Comparison of ENCODE assay signal across 14 mouse cellular contexts in genomic region chr8:113865326-113866093, GRCm38 (mm10). TPM values are rescaled to one million over a fixed set of nuclear protein-coding genes. Genes with fewer than 3 reads are reported as not detected.
DNase-seq lines count a peak whose midpoint lies in the region; ATAC-seq and TF ChIP-seq lines count a peak whose summit lies in the region.
"Had no signal": no experiment of that assay in that cellular context is flagged by ENCODE, and none has a peak within 500 bp of the region (broad histone marks: within the 10 kb centered on the region; RNA-seq: fewer than 3 reads in every experiment).

No protein-coding gene starts in this region.

- no peak for TF ChIP-seq CTCF in lung, postnatal 0 days (IDR thresholded peaks at IDR 0.05)

- no peaks in the 10 kb centered on the region for H3K9me3 ChIP-seq in lung, postnatal 0 days (ENCODE audit: low read length)
- peaks cover 1% of the 10 kb centered on the region; the same call in 1 of the 2 replicates for H3K9me3 ChIP-seq in forebrain, embryonic 16.5 days (ENCODE audit: control insufficient read depth, low read length)
- no peaks in the 10 kb centered on the region for H3K9me3 ChIP-seq in limb, embryonic 14.5 days (ENCODE audit: control insufficient read depth, low read length)
- H3K9me3 ChIP-seq: midbrain, embryonic 10.5 days had no signal

- intact Hi-C loops in left cerebral cortex, postnatal 36 days (cut with DNase I): no loop called here

- DNase-seq in lung, postnatal 0 days (ENCODE audit: low spot score): peak; percentile 16
- no peak for DNase-seq in lung, postnatal 14 days
- DNase-seq in cerebellum, adult 9-11 months: peak; percentile 88
- peak; percentile 13 for DNase-seq in limb, embryonic 14.5 days (ENCODE audit: low spot score)
- no peak for DNase-seq in left cerebral cortex, postnatal 36 days (ENCODE audit: low spot score in 2 of 2)
- DNase-seq in gastrocnemius, adult 18-20 months (ENCODE audit: low spot score): no peak
- DNase-seq: thymus, adult 2 months had no signal

- 44% methylated on average over 13 of the region's 13 CpGs for WGBS in lung, postnatal 0 days
- 46% methylated on average over 13 of the region's 13 CpGs for WGBS in forebrain, embryonic 16.5 days
- 39% methylated on average over 13 of the region's 13 CpGs for WGBS in limb, embryonic 14.5 days

- no peaks in the 10 kb centered on the region for H3K27me3 ChIP-seq in lung, postnatal 0 days (replicated peaks; ENCODE audit: insufficient read depth, low read length)
- H3K27me3 ChIP-seq in forebrain, embryonic 16.5 days (replicated peaks; ENCODE audit: control insufficient read depth, insufficient read depth, low read length): no peaks in the 10 kb centered on the region
- H3K27me3 ChIP-seq in limb, embryonic 14.5 days (ENCODE audit: control insufficient read depth, insufficient read depth, low read length): no peaks in the 10 kb centered on the region

- H3K9ac ChIP-seq in lung, postnatal 0 days (replicated peaks; ENCODE audit: low read depth): no peak overlapping the region
- H3K9ac ChIP-seq in forebrain, embryonic 16.5 days (replicated peaks; ENCODE audit: low read depth, low read length): no peak overlapping the region
- no peak overlapping the region for H3K9ac ChIP-seq in limb, embryonic 14.5 days (ENCODE audit: low read depth, low read length, severe bottlenecking)

- H3K36me3 ChIP-seq in lung, postnatal 0 days (ENCODE audit: insufficient read depth, low read length): no peaks in the 10 kb centered on the region
- no peaks in the 10 kb centered on the region for H3K36me3 ChIP-seq in forebrain, embryonic 16.5 days (ENCODE audit: control insufficient read depth, insufficient read depth)
- no peaks in the 10 kb centered on the region for H3K36me3 ChIP-seq in limb, embryonic 14.5 days (ENCODE audit: control insufficient read depth, insufficient read depth, low read length)
- H3K36me3 ChIP-seq: midbrain, embryonic 10.5 days had no signal

- no peak for TF ChIP-seq EP300 in lung, postnatal 0 days (IDR thresholded peaks at IDR 0.05)

- ATAC-seq in lung, postnatal 0 days: no peak
- ATAC-seq in forebrain, embryonic 16.5 days: peak; percentile 61; the same call in 1 of the 2 replicates
- no peak; the same call in 1 of the 2 replicates for ATAC-seq in limb, embryonic 14.5 days (ENCODE audit: low FRiP score, low read depth)
- ATAC-seq: activated CD4-positive, CD25-positive, alpha-beta regulatory T cell, adult 4 months; intestine, embryonic 16.5 days had no signal

- H3K4me1 ChIP-seq in lung, postnatal 0 days (ENCODE audit: insufficient read depth, low read depth, low read length): no peaks in the 10 kb centered on the region
- H3K4me1 ChIP-seq in forebrain, embryonic 16.5 days (replicated peaks; ENCODE audit: control insufficient read depth, insufficient read depth, low read length): peaks cover 7% of the 10 kb centered on the region
- peaks cover 6% of the 10 kb centered on the region; the same call in 1 of the 2 replicates for H3K4me1 ChIP-seq in limb, embryonic 14.5 days (ENCODE audit: control insufficient read depth, insufficient read depth, low read length)
- H3K4me1 ChIP-seq: midbrain, embryonic 10.5 days had no signal

- H3K4me2 ChIP-seq in lung, postnatal 0 days (replicated peaks; ENCODE audit: low read depth, low read length): no peak overlapping the region
- no peak overlapping the region for H3K4me2 ChIP-seq in forebrain, embryonic 16.5 days (ENCODE audit: low read length)
- H3K4me2 ChIP-seq in limb, embryonic 14.5 days (replicated peaks; ENCODE audit: low read depth, low read length, severe bottlenecking): no peak overlapping the region
- H3K4me2 ChIP-seq: liver, embryonic 11.5 days had no signal

- TF ChIP-seq POLR2A in limb, embryonic 14.5 days (IDR thresholded peaks at IDR 0.05; ENCODE audit: borderline replicate concordance, extremely low read depth, insufficient read depth, insufficient read length): no peak

- no peak overlapping the region for H3K4me3 ChIP-seq in lung, postnatal 0 days (ENCODE audit: low read depth, low read length)
- no peak overlapping the region for H3K4me3 ChIP-seq in forebrain, embryonic 16.5 days (replicated peaks; ENCODE audit: low read length)
- no peak overlapping the region for H3K4me3 ChIP-seq in limb, embryonic 14.5 days (replicated peaks; ENCODE audit: low read length)
- H3K4me3 ChIP-seq: midbrain, embryonic 10.5 days had no signal

- no peak overlapping the region for H3K27ac ChIP-seq in lung, postnatal 0 days (ENCODE audit: low read length)
- peak overlapping the region; percentile 52 for H3K27ac ChIP-seq in forebrain, embryonic 16.5 days (ENCODE audit: low read length)
- no peak overlapping the region for H3K27ac ChIP-seq in limb, embryonic 14.5 days (replicated peaks; ENCODE audit: low read depth, low read length)
- H3K27ac ChIP-seq: midbrain, embryonic 10.5 days had no signal

RNA-seq across cellular contexts. Expression of gene Adamts18, which starts 17.0 kb away (rescaled TPM):
- polyA plus RNA-seq in lung, postnatal 0 days (2015; fragmentation: Nextera tagmentation; extraction: Ambion mirVana): 0.20 and 0.23 TPM in 2 replicates
- 21.6 and 23.3 TPM in 2 replicates for polyA plus RNA-seq in forebrain, embryonic 16.5 days (2015; fragmentation: Nextera tagmentation; extraction: Ambion mirVana)
- 2.6 and 2.7 TPM in 2 replicates for polyA plus RNA-seq in limb, embryonic 14.5 days (2012; rRNA removed)
- polyA plus RNA-seq in limb, embryonic 14.5 days (2014; fragmentation: Nextera tagmentation; extraction: Ambion mirVana): 3.1 and 4.1 TPM in 2 replicates
- total RNA-seq in left cerebral cortex, postnatal 36 days (2021): 1 to 10 TPM; 2.4 to 2.6 TPM
- not detected for total RNA-seq in gastrocnemius, adult 18-20 months (2021)
- total RNA-seq: ES-E14; neutrophil, adult 5-6 weeks had no signal

Comparison
In these comparisons a context has a peak if more than half of its experiments do, and no peak if none do; other contexts are left out.
1. DNase-seq: peak in lung, postnatal 0 days (single experiment), cerebellum, adult 9-11 months (single experiment) and limb, embryonic 14.5 days (single experiment); none in lung, postnatal 14 days (single experiment), left cerebral cortex, postnatal 36 days (0 of 2) and gastrocnemius, adult 18-20 months (single experiment).